Mouse (Mus musculus) midbrain, postnatal 0 days (tissue): ENCODE results near the gene Lrrc49. TPM values are rescaled to one million over a fixed set of nuclear protein-coding genes. Genes with fewer than 3 reads are reported as not detected.

Source experiments
- ATAC-seq: fragments of 200-750 bp; cut with Nextera tagmentation; 2 replicates; pipeline ENCODE4 v1.8.0; 2017; ENCODE audit warnings: moderate number of reproducible peaks, mild to moderate bottlenecking, moderate TSS enrichment, moderate library complexity; ENCODE audit not compliant: low FRiP score
- DNase-seq: peaks from one replicate; pipeline ENCODE4 v3.0.0-alpha.2; 2015; ENCODE audit warnings: low spot score
- H3K27ac ChIP-seq: fragments of 300-500 bp; sonication (generic); 2 replicates; pipeline ENCODE4 v1.5.1; 2014; ENCODE audit warnings: low read depth, mild to moderate bottlenecking, low read length, mixed read lengths
- H3K27me3 ChIP-seq: fragments of 300-500 bp; sonication (generic); 2 replicates; pipeline ENCODE4 v1.6.1; 2014; ENCODE audit warnings: low read length, control low read depth, mixed read lengths; ENCODE audit not compliant: insufficient read depth
- H3K36me3 ChIP-seq: fragments of 300-500 bp; sonication (generic); 2 replicates; pipeline ENCODE4 v1.6.1; 2014; ENCODE audit warnings: low read length, control low read depth, mixed read lengths; ENCODE audit not compliant: insufficient read depth
- H3K4me1 ChIP-seq: fragments of 300-500 bp; sonication (generic); 2 replicates; pipeline ENCODE4 v1.6.1; 2014; ENCODE audit warnings: mild to moderate bottlenecking, control low read depth, antibody characterized with exemption, low read length, mixed read lengths; ENCODE audit not compliant: insufficient read depth
- H3K4me2 ChIP-seq: fragments of 300-500 bp; sonication (generic); 2 replicates; pipeline ENCODE4 v1.6.1; 2014; ENCODE audit warnings: low read depth, mild to moderate bottlenecking, low read length, mixed read lengths; ENCODE audit not compliant: poor library complexity, severe bottlenecking
- H3K4me3 ChIP-seq: fragments of 300-500 bp; sonication (generic); 2 replicates; pipeline ENCODE4 v1.5.1; 2014; ENCODE audit warnings: low read depth, mild to moderate bottlenecking, low read length, moderate library complexity
- H3K9ac ChIP-seq: fragments of 300-500 bp; sonication (generic); replicated peaks from 2 replicates; pipeline ENCODE4 v1.6.1; 2014; ENCODE audit warnings: mild to moderate bottlenecking, low read length, moderate library complexity, mixed read lengths; ENCODE audit not compliant: poor library complexity, severe bottlenecking
- H3K9me3 ChIP-seq: fragments of 300-500 bp; sonication (generic); 2 replicates; pipeline ENCODE4 v1.6.1; 2016; ENCODE audit warnings: low read length, control low read depth
- CTCF ChIP-seq: IDR thresholded peaks from 2 replicates; pipeline ENCODE4 v1.5.1; 2016; ENCODE audit warnings: antibody characterized with exemption, mild to moderate bottlenecking
- WGBS: fragments of 180-500 bp; shearing (Covaris S2); extraction: QIAGEN DNeasy Blood & Tissue Kit; methylation state at CpG from one replicate; pipeline ENCODE4 v1.1.7; 2014; 5-methylcytosine and 5-hydroxymethylcytosine counted together
- polyA plus RNA-seq: library from polyadenylated mRNA; unstranded; fragments of >200 nt; fragmentation: Nextera tagmentation; extraction: Ambion mirVana; gene quantifications from 2 replicates; pipeline ENCODE4 v1.2.1, GENCODE M21; 2015
- total RNA-seq: library from RNA; depleted of rRNA; stranded (reverse); fragments of >200 nt; gene quantifications from 2 replicates; pipeline ENCODE4 v1.2.3, GENCODE M21; 2014

The Lrrc49 gene
- total and polyA plus RNA-seq, 2 experiments from 2014 or later: 72.0 to 79.2 TPM

- peaks cover 14% of the 10 kb centered on the region; the same call in 1 of the 2 replicates for H3K4me1 ChIP-seq
- no peak for DNase-seq
Measured at GRCm38 (mm10) chr9:60715271-60715670, 27.3 kb upstream of the Lrrc49 start.

DNA sequence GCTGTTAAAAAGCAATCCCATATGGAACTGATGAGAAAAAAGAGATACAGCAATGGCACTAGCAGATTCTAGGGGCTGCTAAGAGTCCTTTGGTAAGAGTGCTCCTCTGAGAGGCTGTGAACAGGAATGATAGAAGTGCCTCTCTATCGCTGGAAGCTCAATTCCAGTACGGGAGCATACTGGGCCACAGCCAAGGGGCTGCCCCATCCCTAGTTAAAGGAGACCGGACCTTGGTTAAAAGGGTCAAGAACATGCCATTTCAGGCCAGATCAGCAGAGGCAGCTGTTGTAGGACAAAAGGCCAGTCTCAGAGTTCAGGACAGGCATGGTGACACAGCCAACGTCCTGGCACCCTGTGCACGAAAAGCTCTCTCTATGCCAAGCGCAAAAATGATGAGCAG is 26.2 kb upstream of the Lrrc49 start:
- H3K4me3 ChIP-seq: peak overlapping the region; percentile 71
- peak overlapping the region; percentile 90 for H3K4me2 ChIP-seq
- DNase-seq (no peak), ATAC-seq (no peak)
- TF ChIP-seq CTCF: no peak
- H3K27ac ChIP-seq: peak overlapping the region; percentile 82; the same call in 1 of the 2 replicates
- H3K27me3 ChIP-seq: no peaks in the 10 kb centered on the region
- H3K36me3 ChIP-seq: no peaks in the 10 kb centered on the region
- WGBS: 72% methylated on average over 6 of the region's 6 CpGs
- no peaks in the 10 kb centered on the region for H3K9me3 ChIP-seq
- H3K9ac ChIP-seq: peak overlapping the region; percentile 89
- peaks cover 14% of the 10 kb centered on the region; the same call in 1 of the 2 replicates for H3K4me1 ChIP-seq

More at GRCm38 (mm10) chr9:60715271-60715670, 27.3 kb upstream of the Lrrc49 start:
- no peaks in the 10 kb centered on the region for H3K36me3 ChIP-seq
- no peak for TF ChIP-seq CTCF
- no peak overlapping the region for H3K4me3 ChIP-seq
- no peak overlapping the region for H3K9ac ChIP-seq
- H3K27me3 ChIP-seq: no peaks in the 10 kb centered on the region
- 95% methylated on average over 4 of the region's 4 CpGs for WGBS
- peak overlapping the region; percentile 90; the same call in 1 of the 2 replicates for H3K4me2 ChIP-seq
- no peaks in the 10 kb centered on the region for H3K9me3 ChIP-seq
- no peak for ATAC-seq
- H3K27ac ChIP-seq: no peak overlapping the region

- peaks cover 14% of the 10 kb centered on the region; the same call in 1 of the 2 replicates for H3K4me1 ChIP-seq
- peak overlapping the region; percentile 90 for H3K4me2 ChIP-seq
- DNase-seq: no peak
- peak overlapping the region; percentile 82 for H3K27ac ChIP-seq
- H3K27me3 ChIP-seq: no peaks in the 10 kb centered on the region
- WGBS: 31% methylated on average over 4 of the region's 4 CpGs
- H3K4me3 ChIP-seq: peak overlapping the region; percentile 71
- H3K9me3 ChIP-seq: no peaks in the 10 kb centered on the region
- peak overlapping the region; percentile 89 for H3K9ac ChIP-seq
- peak; percentile 41 for ATAC-seq
- no peaks in the 10 kb centered on the region for H3K36me3 ChIP-seq
- TF ChIP-seq CTCF: no peak
Measured at GRCm38 (mm10) chr9:60713616-60714015, 25.7 kb upstream of the Lrrc49 start.

GRCm38 (mm10) chr9:60712771-60713541 is 25.0 kb upstream of the Lrrc49 start, which contains the start of gene Larp6:
Gene Larp6 (plus strand): TSS chr9:60712989.
- peaks cover 14% of the 10 kb centered on the region; the same call in 1 of the 2 replicates for H3K4me1 ChIP-seq
- WGBS: 1% methylated on average over 57 of the region's 66 CpGs
- TF ChIP-seq CTCF: no peak

DNA sequence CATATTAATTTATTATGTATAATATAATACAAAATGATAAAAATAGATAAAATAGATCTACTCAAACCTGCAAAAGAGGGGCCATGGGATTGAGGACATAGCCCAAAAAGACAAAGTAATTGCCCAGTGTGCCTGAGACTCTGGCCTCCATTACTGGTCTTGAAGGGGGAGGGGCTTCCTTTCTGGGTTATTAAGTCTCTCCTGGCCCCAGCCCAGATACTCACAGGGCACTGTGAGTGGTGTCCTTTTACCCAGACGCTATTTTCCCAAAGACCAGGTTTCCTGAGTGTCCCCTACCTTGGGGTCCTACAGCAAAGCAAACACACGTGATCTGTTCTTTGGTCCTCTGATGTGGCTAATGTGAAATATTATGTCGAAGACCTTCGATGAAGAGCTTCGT is 24.1 kb upstream of the Lrrc49 start:
- DNase-seq (no peak), ATAC-seq (no peak)
- Histone ChIP-seq H3K27ac (peak overlapping the region; percentile 82; the same call in 1 of the 2 replicates), H3K4me1 (peaks cover 14% of the 10 kb centered on the region; the same call in 1 of the 2 replicates), H3K9ac (peak overlapping the region; percentile 89), H3K4me3 (no peak overlapping the region; the same call in 1 of the 2 replicates), H3K27me3 (no peaks in the 10 kb centered on the region), H3K36me3 (no peaks in the 10 kb centered on the region), H3K4me2 (peak overlapping the region; percentile 90), H3K9me3 (no peaks in the 10 kb centered on the region)
- 77% methylated on average over 5 of the region's 5 CpGs for WGBS
- no peak for TF ChIP-seq CTCF

More at GRCm38 (mm10) chr9:60712771-60713541, 25.0 kb upstream of the Lrrc49 start, which contains the start of gene Larp6:
- Histone ChIP-seq H3K9ac (peak within 1 kb of the TSS; percentile 89), H3K27ac (peak within 1 kb of the TSS; percentile 82), H3K9me3 (no peaks in the 10 kb centered on the region), H3K4me2 (peak within 1 kb of the TSS; percentile 90), H3K4me3 (peak within 1 kb of the TSS; percentile 71), H3K36me3 (no peaks in the 10 kb centered on the region), H3K27me3 (no peaks in the 10 kb centered on the region)
- DNase-seq: peak; percentile 42
- ATAC-seq: peak; percentile 83

DNA sequence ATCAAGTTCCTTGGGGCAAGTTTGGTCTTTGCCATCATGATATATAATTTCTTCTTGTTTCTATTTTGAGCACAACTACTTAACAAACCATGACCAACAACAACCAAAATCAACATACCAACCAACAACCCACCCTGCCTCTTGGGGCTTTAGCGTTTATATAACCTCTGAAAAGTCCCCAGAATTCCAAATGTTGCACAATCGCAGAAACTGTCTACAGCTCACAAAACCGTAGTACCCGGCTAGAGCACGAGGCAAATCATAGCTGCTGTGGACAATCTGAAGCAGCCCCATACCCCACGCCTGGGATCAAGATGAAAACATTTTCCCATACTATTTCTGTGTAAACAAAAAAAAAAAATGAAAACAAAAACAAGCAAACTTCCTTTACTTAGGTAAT is 21.8 kb upstream of the Lrrc49 start:
- Histone ChIP-seq H3K27ac (no peak overlapping the region), H3K9me3 (no peaks in the 10 kb centered on the region), H3K36me3 (no peaks in the 10 kb centered on the region), H3K4me2 (no peak overlapping the region), H3K4me1 (peaks cover 10% of the 10 kb centered on the region; the same call in 1 of the 2 replicates), H3K9ac (no peak overlapping the region), H3K27me3 (no peaks in the 10 kb centered on the region), H3K4me3 (no peak overlapping the region)
- ATAC-seq: no peak
- 83% methylated on average over 6 of the region's 6 CpGs for WGBS
- no peak for DNase-seq
- TF ChIP-seq CTCF: no peak
